Mouse (Mus musculus): Measurements from ENCODE around the gene Rngtt.

- TF ChIP-seq CTCF (conservative IDR thresholded peaks at IDR 0.05; ENCODE audit: low read length) (no peak), NANOG (IDR thresholded peaks at IDR 0.05; ENCODE audit: borderline replicate concordance, low read length) (no peak), POU5F1 (IDR thresholded peaks at IDR 0.05; ENCODE audit: borderline replicate concordance, low read length) (no peak)
These were observed 25.8 kb upstream of the Rngtt start for GRCm38 (mm10) chr4:33284083-33284880.
